Mouse (Mus musculus) liver, postnatal 0 days (tissue): ENCODE data around the gene Ccdc124.

Source experiments
- CTCF ChIP-seq: sonication (generic); IDR thresholded peaks from 2 replicates; pipeline ENCODE4 v1.5.1; 2016; ENCODE audit warnings: antibody characterized with exemption, low read depth
- EP300 ChIP-seq: IDR thresholded peaks from 2 replicates; pipeline ENCODE4 v1.6.1; 2016; ENCODE audit warnings: antibody characterized with exemption, low read depth, mild to moderate bottlenecking

DNA sequence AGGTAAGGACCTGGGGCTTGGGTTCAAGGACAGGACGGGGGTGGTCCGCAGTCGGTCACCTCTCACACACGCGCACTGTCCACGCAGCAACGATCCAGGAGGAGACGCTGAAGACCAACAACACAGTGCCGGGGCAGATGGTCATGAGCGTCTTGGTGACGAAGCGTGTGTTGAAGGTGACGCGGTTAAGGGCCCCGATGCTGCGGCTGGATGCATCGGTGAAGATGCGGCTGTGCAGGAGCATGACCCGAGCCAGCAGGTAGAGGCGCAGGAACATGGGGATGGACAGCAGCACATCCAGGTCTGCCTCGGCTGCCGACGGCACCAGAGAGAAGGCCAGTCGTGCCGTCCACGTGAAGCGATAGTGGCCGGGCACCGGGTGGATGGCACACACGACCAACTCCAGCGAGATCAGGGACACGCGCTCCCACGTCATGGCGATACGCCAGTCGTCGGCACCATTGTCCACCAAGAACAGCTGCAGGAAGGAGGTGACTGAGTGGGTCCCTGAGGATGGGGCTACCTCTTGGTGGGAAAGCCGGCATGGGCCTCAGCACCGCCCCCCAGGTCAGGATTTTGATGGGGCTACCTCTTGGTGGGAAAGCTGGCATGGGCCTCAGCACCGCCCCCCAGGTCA, 21.0 kb downstream of the Ccdc124 start:
- no peak for TF ChIP-seq EP300
- no peak for TF ChIP-seq CTCF
